Mouse (Mus musculus) WW6 (cell line): ENCODE measurements around the gene Sertad2.

Experiments
- DNase-seq: peaks from one replicate; pipeline ENCODE4 v3.0.0-alpha.2; 2013; ENCODE audit warnings: low read depth, low spot score

Gene Sertad2

GRCm38 (mm10) chr11:20594229-20595201, 51.5 kb downstream of the Sertad2 start:
- DNase-seq: no peak

GRCm38 (mm10) chr11:20603066-20603812, 60.2 kb downstream of the Sertad2 start:
- no peak for DNase-seq

GRCm38 (mm10) chr11:20604119-20604518, 61.1 kb downstream of the Sertad2 start:
- DNase-seq: no peak

DNA sequence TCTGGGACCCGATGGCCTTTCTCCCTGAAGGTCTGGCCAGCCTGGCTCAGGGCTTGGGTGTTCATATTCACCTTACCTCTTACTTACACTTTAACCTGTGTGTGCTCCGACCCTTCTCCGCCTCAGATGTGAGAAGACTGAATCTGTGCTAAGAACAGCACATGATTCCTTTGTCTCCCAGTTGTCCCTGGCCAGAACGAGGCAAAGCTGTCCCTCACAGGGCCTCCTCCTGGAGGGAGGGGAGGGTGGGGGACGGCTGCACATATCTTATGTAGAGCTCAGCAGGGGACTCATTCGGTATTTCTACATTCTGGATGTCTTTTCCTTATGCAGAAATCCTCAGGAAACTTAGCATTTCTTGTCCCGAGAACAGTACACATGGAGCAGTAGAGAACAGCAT, 62.6 kb downstream of the Sertad2 start:
- DNase-seq: no peak

- DNase-seq: no peak
These were observed 65.4 kb downstream of the Sertad2 start for GRCm38 (mm10) chr11:20608442-20608841.

GRCm38 (mm10) chr11:20613223-20613622, 70.2 kb downstream of the Sertad2 start:
- no peak for DNase-seq

DNA sequence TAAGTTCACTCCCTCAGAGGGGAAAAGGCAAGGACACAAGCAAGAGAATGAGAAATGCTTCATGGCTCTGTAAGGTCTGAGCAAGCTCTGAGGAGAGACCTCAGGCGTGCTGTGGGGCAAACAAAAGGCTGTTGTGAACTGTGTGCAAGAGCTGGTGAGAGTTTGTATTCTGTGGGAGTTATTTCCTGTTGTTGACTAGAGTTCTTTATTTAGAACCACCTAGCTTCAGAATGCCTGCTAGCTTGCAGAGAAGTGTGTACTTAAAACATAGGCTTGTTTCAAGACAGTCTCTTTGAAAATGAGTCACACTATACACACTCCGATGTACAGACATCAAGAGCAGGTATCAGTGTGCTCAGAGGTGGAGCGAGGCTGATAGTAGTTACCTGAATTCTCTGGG, 73.0 kb downstream of the Sertad2 start:
- no peak for DNase-seq

- no peak for DNase-seq
These were observed 84.1 kb downstream of the Sertad2 start for GRCm38 (mm10) chr11:20627146-20627545.

- DNase-seq: no peak
These were observed 85.2 kb downstream of the Sertad2 start for GRCm38 (mm10) chr11:20628216-20628615.

DNA sequence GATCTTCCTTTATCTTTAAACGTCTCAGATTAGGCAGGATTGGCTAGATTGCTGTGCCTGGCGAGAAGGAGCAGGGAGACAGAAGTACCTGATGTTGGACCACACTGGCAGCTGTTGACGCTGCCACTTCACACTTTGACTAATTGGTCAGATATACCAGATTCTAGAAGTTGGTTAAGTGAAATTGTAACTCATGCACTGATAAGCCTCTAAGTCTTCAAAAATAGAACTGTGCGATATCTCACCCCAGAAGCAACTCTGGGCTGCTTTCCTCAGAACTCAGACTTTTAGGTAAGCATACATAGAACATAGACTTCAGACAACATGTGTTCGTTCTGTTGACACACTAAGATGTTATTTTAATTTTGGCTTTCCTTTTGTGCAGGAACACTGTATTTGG, 86.6 kb downstream of the Sertad2 start:
- no peak for DNase-seq

- peak; percentile 88 for DNase-seq
These were observed 88.2 kb downstream of the Sertad2 start for GRCm38 (mm10) chr11:20631026-20631940.

DNA sequence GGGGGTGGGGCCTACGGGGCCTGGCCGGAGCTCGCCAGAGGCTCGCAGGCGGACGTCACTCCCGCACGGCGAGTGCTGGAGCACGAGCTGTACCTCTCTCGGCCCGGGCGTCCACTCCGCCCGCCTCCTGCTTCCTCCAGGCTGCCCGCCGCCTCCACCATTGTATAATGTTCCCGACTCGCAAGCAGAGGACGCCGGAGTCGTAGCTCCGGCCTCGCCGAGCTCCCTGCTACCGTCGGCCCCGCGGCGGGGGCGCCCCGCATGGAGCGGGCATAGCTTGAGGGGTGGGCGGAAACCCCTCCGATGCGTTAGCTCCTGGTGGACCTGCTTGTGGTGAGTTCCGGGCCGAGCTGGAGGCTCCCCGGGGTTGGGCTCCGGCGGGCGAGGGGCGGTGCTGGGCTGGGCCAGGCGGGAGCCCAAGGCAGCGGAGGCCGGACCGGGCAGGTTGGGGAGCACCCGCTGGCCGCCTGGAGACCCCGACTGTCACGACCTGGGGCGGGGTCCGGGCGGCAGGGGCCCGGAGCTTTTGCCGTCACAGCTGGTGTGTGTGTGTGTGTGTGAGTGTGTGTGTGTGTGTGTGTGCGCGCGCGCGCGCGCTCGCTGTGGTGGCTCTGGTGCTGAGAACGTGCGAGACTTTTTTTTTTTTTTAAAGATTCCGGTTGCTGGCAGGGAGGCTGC, 89.0 kb downstream of the Sertad2 start:
- peak; percentile 58 for DNase-seq

DNA sequence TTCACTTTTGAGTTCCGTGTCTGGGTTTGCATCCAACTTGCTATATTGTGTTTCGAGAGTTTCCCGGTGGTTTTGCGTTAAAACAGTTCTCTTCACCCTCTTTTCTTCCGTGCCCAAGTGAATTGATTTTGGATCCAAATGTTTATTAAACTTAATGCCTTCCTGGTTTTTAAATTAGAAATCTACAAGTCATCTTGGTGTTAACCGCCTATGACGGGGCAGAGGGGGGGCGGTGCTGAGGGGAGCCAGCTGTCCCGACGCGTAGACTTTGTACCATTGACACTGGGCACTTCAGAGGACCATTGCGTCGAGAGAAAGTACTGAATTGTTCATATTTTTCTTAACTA, 89.5 kb downstream of the Sertad2 start:
- no peak for DNase-seq

GRCm38 (mm10) chr11:20634543-20634942, 91.5 kb downstream of the Sertad2 start:
- DNase-seq: no peak

DNA sequence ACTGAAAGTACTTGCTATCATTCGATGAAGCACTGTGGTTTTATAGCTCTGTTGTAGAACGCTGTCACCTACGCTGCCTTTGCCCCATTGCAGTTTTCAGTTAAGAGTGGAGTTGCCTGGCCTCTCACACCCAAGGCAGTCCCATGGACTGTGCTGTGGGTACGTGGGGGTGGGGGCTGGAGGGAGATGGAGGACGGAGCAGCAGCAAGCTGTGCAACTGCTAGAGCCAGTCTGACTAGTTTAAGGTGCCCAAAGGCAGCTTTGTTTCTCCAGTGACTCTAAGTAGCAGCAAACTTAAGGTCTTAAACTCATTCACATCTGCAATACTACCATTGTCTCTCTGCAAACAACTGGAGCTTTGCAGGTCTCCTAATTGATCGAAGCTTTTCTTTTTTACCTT, 92.6 kb downstream of the Sertad2 start:
- DNase-seq: no peak

DNA sequence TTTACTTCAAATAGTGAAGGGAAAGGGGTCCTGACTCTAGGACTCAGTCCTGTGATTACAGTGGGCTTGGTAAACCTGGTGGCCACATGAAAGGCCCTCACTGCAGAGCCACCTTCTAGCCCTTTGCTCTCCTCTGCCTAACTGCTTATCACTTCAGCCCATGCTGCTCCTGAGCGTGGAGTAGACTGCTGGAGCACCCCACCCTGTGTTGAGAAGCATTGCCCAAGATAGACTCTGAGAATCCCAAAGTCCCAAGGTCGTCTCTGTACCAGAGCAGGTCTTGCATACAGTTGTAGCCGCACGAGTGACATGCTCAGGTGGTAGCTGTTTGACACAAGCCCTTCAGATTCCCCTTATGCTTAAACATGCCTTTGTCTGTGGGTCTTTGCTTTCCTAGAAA, 93.1 kb downstream of the Sertad2 start:
- no peak for DNase-seq

- DNase-seq: no peak
These were observed 94.0 kb downstream of the Sertad2 start for GRCm38 (mm10) chr11:20637060-20637459.

- no peak for DNase-seq
These were observed 95.8 kb downstream of the Sertad2 start for GRCm38 (mm10) chr11:20638841-20639240.

DNA sequence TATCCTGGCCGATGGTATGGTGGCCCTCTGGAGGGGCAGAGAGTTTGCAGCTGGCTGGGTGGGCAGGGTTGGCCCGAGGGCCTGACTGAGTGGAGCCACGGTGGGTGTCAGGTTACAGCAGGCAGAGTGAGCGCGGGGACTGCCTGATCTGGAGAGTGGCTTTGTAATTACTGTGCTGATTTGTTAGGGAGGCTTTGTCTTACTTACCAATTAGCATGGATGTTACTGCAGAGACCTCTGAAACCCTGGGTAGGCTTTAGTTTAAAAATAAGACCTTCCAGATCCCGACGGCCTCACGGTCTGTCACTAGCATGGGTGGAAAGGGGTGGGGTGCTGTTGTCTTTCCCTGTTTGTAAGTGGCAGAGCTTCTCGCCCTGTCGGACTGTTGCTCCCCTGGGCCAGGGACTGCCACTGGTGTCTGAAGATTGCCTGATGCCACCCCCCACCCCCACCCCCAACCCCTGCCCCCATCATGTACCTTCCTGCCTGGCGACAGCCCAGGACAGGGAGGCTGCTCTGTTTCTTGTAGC, 96.9 kb downstream of the Sertad2 start:
- DNase-seq: no peak

DNA sequence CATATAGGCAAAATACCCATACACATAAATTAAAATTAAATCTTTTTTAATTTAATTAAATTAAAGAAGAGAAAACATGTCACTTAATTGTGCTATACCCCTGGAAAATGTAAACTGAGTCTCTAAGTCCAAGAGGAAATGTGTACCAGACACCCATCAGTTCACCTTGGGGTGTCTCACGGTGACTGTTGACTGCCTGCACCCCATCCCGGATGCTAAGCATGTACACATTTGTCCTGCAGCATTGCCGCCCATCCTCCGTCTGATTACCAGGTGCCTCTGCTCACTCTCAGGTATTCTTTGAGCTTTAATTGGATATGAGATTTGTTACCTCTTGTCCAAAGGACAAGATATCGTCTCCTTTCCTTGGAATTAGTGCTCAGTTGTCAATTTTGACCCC, 99.3 kb downstream of the Sertad2 start:
- DNase-seq: no peak

DNA sequence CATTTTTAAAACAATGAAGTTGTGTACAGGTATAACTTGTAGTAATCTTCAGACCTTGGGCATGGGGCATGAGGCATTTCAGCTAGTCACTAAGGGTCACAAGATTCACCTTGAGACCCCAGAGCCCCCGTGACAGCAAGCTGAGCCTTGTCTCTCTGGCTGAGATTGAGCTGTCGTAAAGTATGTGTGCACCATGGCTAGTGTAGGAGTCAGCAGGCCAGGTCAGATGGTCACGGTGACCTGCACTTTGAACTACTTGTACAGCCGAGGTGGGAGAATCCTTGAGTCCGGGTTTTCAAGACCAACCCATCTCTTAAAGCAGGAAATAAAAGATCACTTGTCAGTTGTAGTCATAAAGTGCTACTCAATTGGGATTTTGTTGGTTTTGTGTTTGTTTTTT, 100.1 kb downstream of the Sertad2 start:
- no peak for DNase-seq
